Mouse (Mus musculus): Measurements from ENCODE around the gene Fam110c. TPM values are rescaled to one million over a fixed set of nuclear protein-coding genes. Genes with fewer than 3 reads are reported as not detected.
A peak's percentile ranks its signal among the peaks of the same experiment; 100 is the strongest.

Fam110c gene
- total RNA-seq, 2 experiments from 2014 or later, result not detected

GRCm38 (mm10) chr12:31122892-31123622 lies 49.4 kb downstream of the Fam110c start:
- H3K27ac ChIP-seq, result no peak overlapping the region
- no peak for DNase-seq (ENCODE audit: extremely low spot score in 1 of 2, low spot score in 2 of 2)
- H3K4me3 ChIP-seq, result no peak overlapping the region
- no peak for TF ChIP-seq CTCF (IDR thresholded peaks at IDR 0.05)
- intact Hi-C loops (cut with DNase I), result no loop called here

- no peak overlapping the region for H3K27ac ChIP-seq
- TF ChIP-seq CTCF (IDR thresholded peaks at IDR 0.05), result peak; percentile 51
- H3K4me3 ChIP-seq, result no peak overlapping the region
- DNase-seq (ENCODE audit: extremely low spot score in 1 of 2, low spot score in 2 of 2), result no peak
- intact Hi-C loops (cut with DNase I), result no loop called here
Measured at GRCm38 (mm10) chr12:31126071-31126470, 52.4 kb downstream of the Fam110c start.

DNA sequence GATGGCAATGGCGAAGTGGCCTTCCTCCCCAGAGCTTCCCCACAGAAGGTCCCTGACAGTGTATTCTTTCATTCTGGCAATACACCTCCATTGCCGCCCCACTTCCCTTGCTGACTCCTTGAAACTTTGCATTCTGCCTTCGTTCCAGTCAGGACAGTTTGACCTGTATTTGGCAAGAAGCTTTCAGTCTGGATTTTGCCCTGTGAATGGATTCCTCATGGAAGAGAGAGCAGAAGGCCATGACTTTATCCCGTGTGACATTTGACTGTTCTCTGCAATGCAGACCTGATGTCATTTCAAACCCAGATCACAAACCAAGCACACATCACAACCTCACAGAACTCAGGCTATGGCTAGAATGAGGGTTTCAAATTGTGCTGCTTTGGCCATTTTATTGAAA lies 55.9 kb downstream of the Fam110c start:
- Histone ChIP-seq H3K27ac (no peak overlapping the region), H3K4me3 (no peak overlapping the region)
- no peak for TF ChIP-seq CTCF (IDR thresholded peaks at IDR 0.05)
- intact Hi-C loops (cut with DNase I), result no loop called here
- no peak for DNase-seq (ENCODE audit: extremely low spot score in 1 of 2, low spot score in 2 of 2)

Other genes starting within 250 kb of the Fam110c start
- 1 to 10 TPM; 2.4 to 4.2 TPM for gene Alkal2, start 189.5 kb upstream of the Fam110c start, total RNA-seq (2021)
- gene Acp1, start 162.3 kb upstream of the Fam110c start, total RNA-seq (2021), result 10 to 100 TPM; 50.2 to 54.3 TPM
- 10 to 100 TPM; 11.3 to 11.8 TPM for gene Sh3yl1, start 162.2 kb upstream of the Fam110c start, total RNA-seq (2021)
- gene Gm6993, start 166.9 kb downstream of the Fam110c start, total RNA-seq (2021), result not detected
- 10 to 100 TPM; 16.8 to 17.1 TPM for gene Lamb1, start 191.4 kb downstream of the Fam110c start, total RNA-seq (2021)

All from left cerebral cortex, adult 2 months (tissue).